Mouse (Mus musculus) hindbrain, embryonic 14.5 days (tissue): Measurements from ENCODE around the gene 4921536K21Rik. TPM values are rescaled to one million over a fixed set of nuclear protein-coding genes. Genes with fewer than 3 reads are reported as not detected.

ENCODE experiments used
- ATAC-seq: fragments of 200-750 bp; cut with Nextera tagmentation; 2 replicates; pipeline ENCODE4 v1.8.0; 2017; ENCODE audit warnings: moderate number of reproducible peaks, mild to moderate bottlenecking, moderate TSS enrichment, moderate library complexity; ENCODE audit not compliant: low FRiP score
- DNase-seq: peaks from one replicate; pipeline ENCODE4 v3.0.0-alpha.2; 2015; ENCODE audit warnings: low spot score
- H3K27ac ChIP-seq: fragments of 300-500 bp; sonication (generic); 2 replicates; pipeline ENCODE4 v1.5.1; 2014; ENCODE audit warnings: mild to moderate bottlenecking, moderate library complexity
- H3K27me3 ChIP-seq: fragments of 300-500 bp; sonication (generic); 2 replicates; pipeline ENCODE4 v1.6.1; 2014; ENCODE audit warnings: mild to moderate bottlenecking, low read length, mixed read lengths; ENCODE audit not compliant: control insufficient read depth, insufficient read depth
- H3K36me3 ChIP-seq: fragments of 300-500 bp; sonication (generic); replicated peaks from 2 replicates; pipeline ENCODE4 v1.6.1; 2014; ENCODE audit not compliant: control insufficient read depth, insufficient read depth
- H3K4me1 ChIP-seq: fragments of 300-500 bp; sonication (generic); replicated peaks from 2 replicates; pipeline ENCODE4 v1.6.1; 2014; ENCODE audit warnings: antibody characterized with exemption, low read length, mixed read lengths; ENCODE audit not compliant: control insufficient read depth, insufficient read depth
- H3K4me2 ChIP-seq: fragments of 300-500 bp; sonication (generic); replicated peaks from 2 replicates; pipeline ENCODE4 v1.6.1; 2014; ENCODE audit warnings: mild to moderate bottlenecking, moderate library complexity
- H3K4me3 ChIP-seq: fragments of 300-500 bp; sonication (generic); replicated peaks from 2 replicates; pipeline ENCODE4 v1.5.1; 2014; ENCODE audit warnings: mild to moderate bottlenecking, low read length
- H3K9ac ChIP-seq: fragments of 300-500 bp; sonication (generic); 2 replicates; pipeline ENCODE4 v1.6.1; 2014
- H3K9me3 ChIP-seq: fragments of 300-500 bp; sonication (generic); 2 replicates; pipeline ENCODE4 v1.6.1; 2016; ENCODE audit warnings: low read length; ENCODE audit not compliant: control insufficient read depth
- WGBS: fragments of 180-500 bp; shearing (Covaris S2); extraction: QIAGEN DNeasy Blood & Tissue Kit; methylation state at CpG from one replicate; pipeline ENCODE4 v1.1.7; 2014; 5-methylcytosine and 5-hydroxymethylcytosine counted together
- polyA plus RNA-seq: library from polyadenylated mRNA; unstranded; fragments of >200 nt; fragmentation: Nextera tagmentation; extraction: Ambion mirVana; gene quantifications from 2 replicates; pipeline ENCODE4 v1.2.1, GENCODE M21; 2014

The 4921536K21Rik gene
- polyA plus RNA-seq, 1 experiment from 2014 or later, result 0.28 TPM

DNA sequence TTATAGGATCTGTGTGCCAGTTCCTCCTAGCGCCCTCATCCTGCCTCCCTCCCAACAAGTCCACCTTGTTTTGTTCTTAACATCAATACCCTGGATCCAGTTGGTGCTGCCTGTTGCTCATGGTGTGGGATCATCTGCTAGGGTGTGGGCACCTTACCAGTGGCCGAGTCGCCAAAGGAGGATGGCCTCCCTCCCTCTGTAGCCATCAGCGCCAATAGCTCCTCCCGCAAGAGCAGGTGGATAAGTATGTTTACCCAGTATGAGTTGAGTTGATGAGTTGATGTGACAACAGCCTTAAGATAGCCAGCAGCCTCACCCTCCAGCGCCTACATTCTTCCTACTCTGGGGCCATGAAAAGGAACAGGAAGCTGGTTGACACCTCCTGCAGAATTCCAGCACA lies 5.4 kb upstream of the 4921536K21Rik start:
- no peak for DNase-seq
- Histone ChIP-seq H3K9me3 (no peaks in the 10 kb centered on the region), H3K27me3 (no peaks in the 10 kb centered on the region), H3K36me3 (peaks cover 39% of the 10 kb centered on the region), H3K9ac (no peak overlapping the region), H3K27ac (no peak overlapping the region), H3K4me2 (no peak overlapping the region), H3K4me3 (no peak overlapping the region), H3K4me1 (peaks cover 9% of the 10 kb centered on the region; the same call in 1 of the 2 replicates)
- no peak for ATAC-seq
- 87% methylated on average over 6 of the region's 6 CpGs for WGBS

- H3K27ac ChIP-seq, result no peak overlapping the region
- H3K9ac ChIP-seq, result no peak overlapping the region
- 97% methylated on average over 1 of the region's 1 CpGs for WGBS
- peaks cover 26% of the 10 kb centered on the region for H3K36me3 ChIP-seq
- H3K27me3 ChIP-seq, result no peaks in the 10 kb centered on the region
- no peak overlapping the region for H3K4me3 ChIP-seq
- H3K9me3 ChIP-seq, result no peaks in the 10 kb centered on the region
- ATAC-seq, result no peak
- H3K4me1 ChIP-seq, result peaks cover 13% of the 10 kb centered on the region; the same call in 1 of the 2 replicates
- DNase-seq, result no peak
- no peak overlapping the region for H3K4me2 ChIP-seq
These were observed 1.0 kb upstream of the 4921536K21Rik start for GRCm38 (mm10) chr11:3895933-3896332.

- Histone ChIP-seq H3K4me1 (peaks cover 13% of the 10 kb centered on the region; the same call in 1 of the 2 replicates), H3K4me2 (peak overlapping the region; percentile 82), H3K9ac (peak overlapping the region; percentile 77), H3K27ac (peak overlapping the region; percentile 83), H3K4me3 (peak overlapping the region; percentile 53), H3K27me3 (no peaks in the 10 kb centered on the region), H3K9me3 (no peaks in the 10 kb centered on the region), H3K36me3 (peaks cover 26% of the 10 kb centered on the region)
- WGBS, result 4% methylated on average over 10 of the region's 10 CpGs
- no peak for ATAC-seq
- peak; percentile 42 for DNase-seq
These were observed 560 bp upstream of the 4921536K21Rik start for GRCm38 (mm10) chr11:3895458-3895857.

- peak overlapping the region; percentile 82 for H3K4me2 ChIP-seq
- no peak overlapping the region for H3K27ac ChIP-seq
- 80% methylated on average over 6 of the region's 6 CpGs for WGBS
- no peak overlapping the region for H3K4me3 ChIP-seq
- no peaks in the 10 kb centered on the region for H3K27me3 ChIP-seq
- no peak overlapping the region for H3K9ac ChIP-seq
- DNase-seq, result no peak
- H3K36me3 ChIP-seq, result peaks cover 20% of the 10 kb centered on the region
- 0 out of 2 replicates have a peak, but pooled peaks cover 4% of the 10 kb centered on the region for H3K4me1 ChIP-seq
- H3K9me3 ChIP-seq, result no peaks in the 10 kb centered on the region
- no peak for ATAC-seq
These were observed 928 bp downstream of the 4921536K21Rik start for GRCm38 (mm10) chr11:3893970-3894369.

- Histone ChIP-seq H3K36me3 (no peaks in the 10 kb centered on the region), H3K4me2 (no peak overlapping the region), H3K4me1 (no peaks in the 10 kb centered on the region), H3K9ac (no peak overlapping the region), H3K4me3 (no peak overlapping the region), H3K27me3 (no peaks in the 10 kb centered on the region), H3K27ac (no peak overlapping the region), H3K9me3 (no peaks in the 10 kb centered on the region)
- whole genome bisulfite sequencing, result 85% methylated on average over 5 of the region's 5 CpGs
- no peak for ATAC-seq
- DNase-seq, result no peak
These were observed 7.6 kb downstream of the 4921536K21Rik start for GRCm38 (mm10) chr11:3887331-3887730.

DNA sequence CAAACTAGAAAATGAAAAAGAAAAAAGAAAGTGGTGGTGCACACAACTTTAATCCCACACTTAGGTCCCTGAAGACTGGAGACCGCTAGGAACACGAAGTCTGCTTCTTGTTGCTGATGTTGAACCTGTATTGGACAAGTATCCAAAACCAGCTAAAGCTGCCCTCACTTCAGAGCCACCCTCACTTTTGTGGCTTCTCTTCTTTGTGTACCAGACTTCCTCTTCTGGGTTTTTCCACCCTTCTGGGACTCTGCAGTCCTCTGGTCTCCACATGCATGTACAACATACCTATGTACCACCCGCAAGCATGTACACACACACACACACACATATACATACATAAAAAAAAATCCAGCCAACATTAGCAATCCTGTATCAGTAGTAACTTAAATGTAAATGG lies 11.2 kb downstream of the 4921536K21Rik start:
- Histone ChIP-seq H3K9me3 (no peaks in the 10 kb centered on the region), H3K27me3 (no peaks in the 10 kb centered on the region), H3K27ac (no peak overlapping the region), H3K4me1 (no peaks in the 10 kb centered on the region), H3K36me3 (no peaks in the 10 kb centered on the region), H3K9ac (no peak overlapping the region), H3K4me3 (no peak overlapping the region), H3K4me2 (no peak overlapping the region)
- DNase-seq, result no peak
- no peak for ATAC-seq
- 87% methylated on average over 3 of the region's 3 CpGs for WGBS

DNA sequence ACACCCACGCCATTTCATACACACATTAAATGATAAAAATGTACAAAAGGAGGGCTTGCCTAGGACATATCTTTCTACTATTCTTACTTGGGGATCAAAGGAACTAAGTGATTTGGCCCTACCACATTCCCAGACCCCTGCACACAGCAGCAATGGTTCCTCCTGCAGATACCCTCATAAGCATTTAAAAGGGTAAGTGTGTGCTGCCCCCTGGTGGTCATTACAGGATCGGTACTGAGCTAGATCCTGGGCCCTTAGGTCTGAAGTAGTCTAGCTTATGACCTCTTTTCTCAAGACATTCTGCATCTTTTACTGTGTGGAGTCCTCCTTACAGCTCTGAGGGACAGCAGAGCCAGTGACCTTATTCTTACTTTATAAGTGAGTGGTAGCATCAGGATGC lies 15.1 kb downstream of the 4921536K21Rik start:
- H3K4me2 ChIP-seq, result no peak overlapping the region
- DNase-seq, result peak; percentile 79
- no peak overlapping the region for H3K4me3 ChIP-seq
- no peak for ATAC-seq
- H3K36me3 ChIP-seq, result no peaks in the 10 kb centered on the region
- no peaks in the 10 kb centered on the region for H3K4me1 ChIP-seq
- WGBS, result 34% methylated on average over 2 of the region's 2 CpGs
- H3K27ac ChIP-seq, result no peak overlapping the region
- H3K9ac ChIP-seq, result no peak overlapping the region
- H3K9me3 ChIP-seq, result no peaks in the 10 kb centered on the region
- H3K27me3 ChIP-seq, result no peaks in the 10 kb centered on the region

GRCm38 (mm10) chr11:3878660-3879059 lies 16.2 kb downstream of the 4921536K21Rik start:
- H3K9me3 ChIP-seq, result no peaks in the 10 kb centered on the region
- no peaks in the 10 kb centered on the region for H3K4me1 ChIP-seq
- DNase-seq (no peak), ATAC-seq (no peak)
- H3K27me3 ChIP-seq, result no peaks in the 10 kb centered on the region
- no peak overlapping the region for H3K4me2 ChIP-seq
- H3K4me3 ChIP-seq, result no peak overlapping the region
- H3K9ac ChIP-seq, result no peak overlapping the region
- 81% methylated on average over 7 of the region's 7 CpGs for WGBS
- H3K27ac ChIP-seq, result no peak overlapping the region
- no peaks in the 10 kb centered on the region for H3K36me3 ChIP-seq

DNA sequence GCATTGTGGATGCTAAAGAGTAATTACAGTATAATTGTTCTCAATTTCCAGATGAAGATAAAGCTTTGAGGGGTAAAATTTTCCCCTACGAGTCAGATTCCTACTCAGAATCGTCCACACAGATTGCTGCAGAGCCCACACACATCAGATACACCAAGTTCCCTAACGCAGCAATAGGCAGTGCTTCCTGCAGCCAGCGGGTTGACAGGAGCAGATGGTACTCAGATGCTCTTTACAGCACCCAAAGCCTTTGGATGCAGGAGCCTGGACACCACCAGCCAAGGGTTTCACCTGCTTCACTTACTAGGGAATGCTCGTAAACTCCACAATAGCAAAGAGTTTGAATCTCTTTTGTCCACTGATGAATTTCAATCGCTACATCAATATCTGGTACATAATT lies 18.5 kb downstream of the 4921536K21Rik start:
- no peaks in the 10 kb centered on the region for H3K36me3 ChIP-seq
- H3K4me1 ChIP-seq, result no peaks in the 10 kb centered on the region
- no peak for ATAC-seq
- no peak overlapping the region for H3K4me2 ChIP-seq
- no peak for DNase-seq
- no peak overlapping the region for H3K27ac ChIP-seq
- H3K9me3 ChIP-seq, result no peaks in the 10 kb centered on the region
- no peak overlapping the region for H3K9ac ChIP-seq
- H3K27me3 ChIP-seq, result no peaks in the 10 kb centered on the region
- no peak overlapping the region for H3K4me3 ChIP-seq
- WGBS, result 81% methylated on average over 6 of the region's 6 CpGs

- no peaks in the 10 kb centered on the region for H3K4me1 ChIP-seq
- ATAC-seq, result 0 out of 2 replicates have a peak, but pooled peaks have one; percentile 15
- DNase-seq, result peak; percentile 41
- peak overlapping the region; percentile 65 for H3K9ac ChIP-seq
- H3K36me3 ChIP-seq, result no peaks in the 10 kb centered on the region
- no peaks in the 10 kb centered on the region for H3K27me3 ChIP-seq
- H3K27ac ChIP-seq, result peak overlapping the region; percentile 4; the same call in 1 of the 2 replicates
- peak overlapping the region; percentile 44 for H3K4me3 ChIP-seq
- peak overlapping the region; percentile 76 for H3K4me2 ChIP-seq
- WGBS, result 29% methylated on average over 6 of the region's 6 CpGs
- H3K9me3 ChIP-seq, result no peaks in the 10 kb centered on the region
These were observed 30.6 kb downstream of the 4921536K21Rik start for GRCm38 (mm10) chr11:3864343-3864742.
